Mouse (Mus musculus): ENCODE measurements around the gene Por. TPM values are rescaled to one million over a fixed set of nuclear protein-coding genes. Genes with fewer than 3 reads are reported as not detected.

Por gene
- polyA plus RNA-seq, 1 experiment from 2014 or later: 106 TPM

DNA sequence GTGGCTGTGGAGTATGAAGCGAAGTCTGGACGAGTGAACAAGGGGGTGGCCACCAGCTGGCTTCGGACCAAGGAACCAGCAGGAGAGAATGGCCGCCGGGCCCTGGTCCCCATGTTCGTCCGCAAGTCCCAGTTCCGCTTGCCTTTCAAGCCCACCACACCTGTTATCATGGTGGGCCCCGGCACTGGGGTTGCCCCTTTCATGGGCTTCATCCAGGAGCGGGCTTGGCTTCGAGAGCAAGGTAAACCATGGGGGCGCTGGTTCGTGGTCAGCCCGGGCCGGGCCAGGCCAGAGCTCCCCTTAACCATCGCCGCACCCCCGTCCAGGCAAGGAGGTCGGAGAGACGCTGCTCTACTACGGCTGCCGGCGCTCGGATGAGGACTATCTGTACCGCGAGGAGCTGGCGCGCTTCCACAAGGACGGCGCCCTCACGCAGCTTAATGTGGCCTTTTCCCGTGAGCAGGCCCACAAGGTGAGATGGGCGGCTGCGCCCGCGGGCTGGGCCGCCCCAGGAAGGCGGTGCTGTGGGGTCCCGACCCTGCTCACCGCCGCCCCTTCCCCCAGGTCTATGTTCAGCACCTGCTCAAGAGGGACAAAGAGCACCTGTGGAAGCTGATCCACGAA, 64.3 kb downstream of the Por start:
- no peak overlapping the region for H3K27ac ChIP-seq (replicated peaks)
- H3K9me3 ChIP-seq: no peaks in the 10 kb centered on the region
- no peak overlapping the region for H3K4me3 ChIP-seq
- no peak for ATAC-seq (ENCODE audit: low FRiP score, low read depth)
- H3K36me3 ChIP-seq: peaks cover 77% of the 10 kb centered on the region
- H3K4me1 ChIP-seq (replicated peaks): no peaks in the 10 kb centered on the region
- whole genome bisulfite sequencing: 96% methylated on average over 42 of the region's 42 CpGs
- no peak overlapping the region for H3K9ac ChIP-seq
- H3K27me3 ChIP-seq: no peaks in the 10 kb centered on the region
- H3K4me2 ChIP-seq: no peak overlapping the region

DNA sequence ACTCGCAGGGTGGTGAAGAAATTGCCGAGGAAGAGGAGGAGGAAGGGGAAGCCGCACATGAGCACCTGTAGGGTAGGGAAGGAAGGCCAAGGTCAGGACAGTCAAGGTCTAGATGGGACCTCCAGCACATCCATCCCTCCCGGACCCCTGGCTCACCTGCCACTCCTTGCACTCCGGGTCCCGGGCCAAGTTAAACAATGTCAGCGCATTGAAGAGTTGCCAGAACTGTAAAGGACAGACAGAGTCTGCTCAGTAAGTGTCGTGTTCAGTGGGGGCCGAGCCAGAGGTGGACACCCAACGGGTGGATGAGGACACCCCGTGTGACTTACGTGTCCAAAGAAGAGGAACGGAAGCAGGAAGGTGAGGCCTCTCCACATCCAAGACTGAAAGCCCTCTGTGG, 65.9 kb downstream of the Por start:
- peaks cover 66% of the 10 kb centered on the region for H3K36me3 ChIP-seq

DNA sequence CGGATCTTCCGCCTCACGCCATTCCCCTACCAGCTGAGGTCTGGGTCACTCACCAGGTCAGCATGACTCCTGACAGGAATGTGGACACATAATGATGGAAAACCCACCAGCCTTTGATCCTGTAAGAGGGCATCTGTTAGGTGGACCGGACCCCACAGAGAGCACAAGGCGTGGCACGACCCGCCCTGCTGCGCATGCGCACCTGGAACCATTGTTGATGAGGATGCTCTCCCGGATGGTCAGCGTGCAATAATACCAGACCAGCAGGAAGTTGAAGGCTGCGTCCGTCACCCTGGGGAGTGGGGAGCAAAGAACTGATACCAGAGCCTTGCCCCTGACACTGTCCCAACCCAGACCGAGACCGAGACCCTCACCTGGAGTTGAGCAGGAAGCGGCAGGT, 66.7 kb downstream of the Por start:
- H3K27me3 ChIP-seq: no peaks in the 10 kb centered on the region
- peaks cover 64% of the 10 kb centered on the region for H3K36me3 ChIP-seq
- H3K9ac ChIP-seq: no peak overlapping the region
- ATAC-seq (ENCODE audit: low FRiP score, low read depth): no peak
- H3K4me1 ChIP-seq (replicated peaks): no peaks in the 10 kb centered on the region
- no peak overlapping the region for H3K4me2 ChIP-seq
- WGBS: 92% methylated on average over 16 of the region's 16 CpGs
- no peaks in the 10 kb centered on the region for H3K9me3 ChIP-seq
- H3K27ac ChIP-seq (replicated peaks): no peak overlapping the region
- H3K4me3 ChIP-seq: no peak overlapping the region

More for the DNA sequence above, 65.9 kb downstream of the Por start:
- Histone ChIP-seq H3K27ac (replicated peaks) (no peak overlapping the region), H3K4me1 (replicated peaks) (no peaks in the 10 kb centered on the region), H3K9ac (no peak overlapping the region), H3K27me3 (no peaks in the 10 kb centered on the region), H3K4me3 (no peak overlapping the region), H3K4me2 (no peak overlapping the region), H3K9me3 (no peaks in the 10 kb centered on the region)
- 94% methylated on average over 13 of the region's 13 CpGs for WGBS
- no peak for ATAC-seq (ENCODE audit: low FRiP score, low read depth)

DNA sequence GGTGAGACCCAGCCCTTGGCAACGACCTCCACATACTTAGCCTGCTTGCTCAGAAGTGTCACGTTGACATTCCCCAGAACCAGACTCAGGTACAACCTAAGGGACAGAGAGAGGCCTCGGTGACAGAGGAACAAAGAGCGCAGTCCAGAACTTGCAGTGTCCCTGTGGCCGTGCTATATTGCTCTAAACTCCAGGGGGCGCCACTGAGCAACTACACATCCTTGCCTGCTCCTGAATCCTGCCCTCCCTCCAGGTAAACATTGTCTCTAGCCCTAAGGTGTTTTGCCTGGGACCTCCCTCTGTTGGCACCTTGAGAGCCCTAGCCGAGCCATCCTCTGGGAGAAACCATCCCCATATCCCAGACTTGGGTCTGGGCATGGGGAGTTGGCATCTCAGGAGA, 67.3 kb downstream of the Por start:
- H3K4me1 ChIP-seq (replicated peaks): 0 out of 2 replicates have a peak, but pooled peaks cover under 1% of the 10 kb centered on the region
- no peak overlapping the region for H3K4me3 ChIP-seq
- H3K9me3 ChIP-seq: no peaks in the 10 kb centered on the region
- H3K27me3 ChIP-seq: no peaks in the 10 kb centered on the region
- no peak overlapping the region for H3K4me2 ChIP-seq
- H3K9ac ChIP-seq: no peak overlapping the region
- H3K27ac ChIP-seq (replicated peaks): no peak overlapping the region
- ATAC-seq (ENCODE audit: low FRiP score, low read depth): no peak
- 84% methylated on average over 7 of the region's 7 CpGs for WGBS
- H3K36me3 ChIP-seq: peaks cover 58% of the 10 kb centered on the region

DNA sequence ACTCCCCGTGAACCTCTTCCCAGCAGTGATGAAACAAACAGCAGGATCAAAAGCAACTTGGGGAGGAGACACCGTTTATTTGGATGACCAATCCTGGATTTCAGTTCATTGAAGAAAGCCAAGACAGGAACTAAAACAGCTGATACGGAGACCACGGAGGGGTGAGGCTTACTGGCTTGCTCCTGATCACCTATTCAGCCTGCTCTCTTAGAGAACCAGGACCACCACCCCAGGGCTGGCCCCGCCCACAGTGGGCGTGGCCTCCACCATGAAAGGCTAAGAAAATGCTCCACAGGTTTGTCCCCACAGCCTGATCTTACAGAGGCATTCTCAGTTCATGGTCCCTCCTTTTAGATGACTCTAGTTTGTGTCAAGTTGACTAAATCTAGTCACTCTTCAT, 68.4 kb downstream of the Por start:
- ATAC-seq (ENCODE audit: low FRiP score, low read depth): no peak
- no peak overlapping the region for H3K4me2 ChIP-seq
- H3K4me1 ChIP-seq (replicated peaks): peaks cover 11% of the 10 kb centered on the region
- H3K9ac ChIP-seq: no peak overlapping the region
- no peaks in the 10 kb centered on the region for H3K9me3 ChIP-seq
- peaks cover 47% of the 10 kb centered on the region for H3K36me3 ChIP-seq
- H3K4me3 ChIP-seq: no peak overlapping the region
- 23% methylated on average over 6 of the region's 6 CpGs for WGBS
- H3K27ac ChIP-seq (replicated peaks): no peak overlapping the region
- no peaks in the 10 kb centered on the region for H3K27me3 ChIP-seq

DNA sequence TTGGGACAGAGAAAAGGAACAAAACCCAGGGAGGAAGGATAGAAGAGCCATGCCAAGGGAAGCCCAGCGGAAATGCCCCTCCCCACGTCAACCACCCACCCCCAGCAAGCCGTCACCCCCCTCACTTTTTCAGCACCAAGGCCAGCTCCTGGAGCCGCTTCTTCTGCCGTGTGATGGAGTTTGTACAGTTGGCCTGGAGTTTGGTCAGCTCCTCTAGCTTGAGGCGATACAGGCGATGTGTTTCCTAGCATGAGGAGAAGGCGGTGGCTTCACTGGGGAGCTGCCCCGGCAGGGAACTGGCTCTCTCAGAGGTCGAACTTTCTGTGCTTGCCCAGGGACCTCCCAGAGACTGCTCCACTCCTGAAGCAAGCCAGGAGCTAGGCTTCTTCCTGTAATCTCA, 72.3 kb downstream of the Por start:
- H3K4me2 ChIP-seq: no peak overlapping the region
- H3K9me3 ChIP-seq: no peaks in the 10 kb centered on the region
- no peak overlapping the region for H3K27ac ChIP-seq (replicated peaks)
- H3K4me3 ChIP-seq: no peak overlapping the region
- peaks cover 18% of the 10 kb centered on the region for H3K4me1 ChIP-seq (replicated peaks)
- no peaks in the 10 kb centered on the region for H3K27me3 ChIP-seq
- no peak for ATAC-seq (ENCODE audit: low FRiP score, low read depth)
- peaks cover 11% of the 10 kb centered on the region for H3K36me3 ChIP-seq
- WGBS: 71% methylated on average over 10 of the region's 10 CpGs
- no peak overlapping the region for H3K9ac ChIP-seq

DNA sequence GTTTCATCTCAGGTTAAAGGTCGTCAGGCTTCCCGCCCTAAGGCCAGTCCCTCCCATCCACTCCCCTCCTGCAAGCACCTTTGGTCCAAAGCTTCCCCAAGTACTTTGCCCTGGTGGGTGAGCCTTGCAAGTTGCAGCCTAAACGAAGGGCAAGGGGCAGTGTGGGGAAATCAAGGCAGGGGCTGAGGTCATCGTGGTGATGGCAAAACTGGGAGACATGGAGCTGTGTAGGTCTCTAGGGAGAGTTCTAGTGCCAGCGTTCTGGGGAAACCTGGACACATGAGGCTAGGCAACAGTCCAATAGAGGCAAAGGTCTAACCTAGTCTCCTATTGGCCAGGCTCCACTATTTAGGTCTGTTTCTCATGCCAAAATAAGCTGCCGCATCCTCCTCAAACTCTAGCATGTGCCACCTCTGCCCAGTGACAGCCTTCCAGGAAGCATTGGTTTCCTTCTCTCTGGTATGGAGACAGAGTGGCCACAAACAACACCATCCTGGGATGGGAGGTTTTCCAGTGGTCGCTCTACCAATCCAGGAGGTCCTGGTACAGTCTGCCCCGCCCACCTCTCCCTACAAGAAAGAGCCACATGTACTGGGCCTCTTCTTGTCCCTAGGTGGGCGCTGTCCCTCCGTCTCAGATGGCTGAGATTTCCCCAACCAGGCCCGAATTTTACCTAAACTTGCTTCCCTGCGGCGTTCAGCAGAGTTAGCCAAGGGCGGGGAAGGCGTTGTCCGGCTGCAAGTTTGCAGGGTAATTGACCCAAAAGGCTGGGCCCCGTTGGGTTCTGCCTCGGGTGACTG, 73.3 kb downstream of the Por start:
- H3K36me3 ChIP-seq: peaks cover 11% of the 10 kb centered on the region
- peak overlapping the region; percentile 59; the same call in 1 of the 2 replicates for H3K27ac ChIP-seq (replicated peaks)
- no peaks in the 10 kb centered on the region for H3K9me3 ChIP-seq
- H3K4me1 ChIP-seq (replicated peaks): peaks cover 18% of the 10 kb centered on the region
- H3K27me3 ChIP-seq: no peaks in the 10 kb centered on the region
- H3K4me2 ChIP-seq: peak overlapping the region; percentile 97
- 23% methylated on average over 18 of the region's 18 CpGs for WGBS
- peak; percentile 69; the same call in 1 of the 2 replicates for ATAC-seq (ENCODE audit: low FRiP score, low read depth)
- peak overlapping the region; percentile 73 for H3K4me3 ChIP-seq
- peak overlapping the region; percentile 78 for H3K9ac ChIP-seq

DNA sequence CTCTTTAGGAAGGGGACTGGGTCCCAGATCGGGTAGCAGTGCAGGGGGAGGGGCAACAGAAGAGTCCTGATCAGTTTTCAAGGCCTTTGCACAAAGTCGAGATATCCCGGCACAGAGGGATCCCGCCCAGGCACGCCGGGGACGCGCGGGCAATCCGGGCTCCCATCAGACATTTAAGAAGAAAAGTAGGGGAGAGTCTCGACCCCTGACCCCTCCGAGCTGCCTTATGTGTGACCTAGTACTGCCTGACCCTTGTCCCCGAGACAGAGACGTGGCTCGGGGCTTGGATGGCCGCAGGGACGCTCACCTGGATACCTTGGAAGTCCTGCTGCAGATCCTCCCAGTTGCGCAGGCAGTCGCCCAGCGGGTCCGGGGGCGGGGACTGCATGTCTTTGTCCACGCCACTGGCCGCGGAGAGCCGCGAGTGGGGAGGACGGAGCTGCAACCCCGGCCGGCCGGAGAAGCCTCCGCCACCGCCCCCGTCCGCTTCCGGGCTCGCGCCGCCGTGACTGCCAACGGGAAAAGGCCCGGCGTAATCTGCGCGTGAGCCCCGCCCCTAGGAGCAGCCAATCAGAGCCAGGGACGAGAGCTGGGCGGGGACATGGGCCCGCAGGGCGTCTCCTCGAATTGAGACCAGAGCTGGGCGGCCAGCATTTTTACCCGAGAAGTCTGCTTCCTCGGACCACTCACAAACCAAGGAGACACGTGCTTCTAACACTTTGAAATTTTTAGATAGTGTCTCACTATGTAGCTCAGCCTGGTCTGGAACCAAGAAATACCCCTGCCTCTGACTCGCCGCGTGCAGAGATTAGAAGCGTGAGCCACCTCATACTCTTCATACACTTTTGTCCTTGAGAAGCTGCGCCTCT, 74.1 kb downstream of the Por start, which contains the start of gene Tmem120a:
Gene Tmem120a, minus strand, starts transcription at position 708 of the 869 bp plus-strand sequence.
- Histone ChIP-seq H3K4me2 (peak within 1 kb of the TSS; percentile 97), H3K36me3 (peaks cover 11% of the 10 kb centered on the region), H3K4me3 (peak within 1 kb of the TSS; percentile 73), H3K27ac (replicated peaks) (peak within 1 kb of the TSS; percentile 59), H3K9ac (peak within 1 kb of the TSS; percentile 78), H3K9me3 (no peaks in the 10 kb centered on the region), H3K4me1 (replicated peaks) (peaks cover 18% of the 10 kb centered on the region), H3K27me3 (no peaks in the 10 kb centered on the region)
- ATAC-seq (ENCODE audit: low FRiP score, low read depth): peak; percentile 96
- under 1% methylated on average over 60 of the region's 60 CpGs for WGBS

DNA sequence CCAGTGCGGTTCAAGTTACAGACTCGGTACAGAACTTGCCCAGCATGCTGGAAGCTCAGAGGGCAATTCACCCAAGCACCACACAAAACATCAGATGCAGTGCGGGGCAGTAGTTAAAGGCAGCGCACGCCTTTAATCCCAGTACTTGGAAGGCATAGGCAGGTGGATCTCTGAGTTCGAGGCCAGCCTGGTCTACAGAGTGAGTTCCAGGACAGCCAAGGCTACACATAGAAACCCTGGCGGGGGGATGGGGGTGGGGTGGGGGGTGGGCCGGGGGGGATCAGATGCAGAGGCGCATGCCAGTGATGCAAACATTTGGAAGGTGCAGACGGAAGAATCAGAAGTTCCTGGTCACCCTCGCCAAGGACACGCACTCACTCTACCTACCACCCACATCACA, 74.9 kb downstream of the Por start:
- WGBS: 22% methylated on average over 12 of the region's 12 CpGs
- no peak overlapping the region for H3K27ac ChIP-seq (replicated peaks)
- H3K4me3 ChIP-seq: peak overlapping the region; percentile 73
- no peak for ATAC-seq (ENCODE audit: low FRiP score, low read depth)
- no peaks in the 10 kb centered on the region for H3K9me3 ChIP-seq
- peak overlapping the region; percentile 97 for H3K4me2 ChIP-seq
- peaks cover 11% of the 10 kb centered on the region for H3K36me3 ChIP-seq
- peaks cover 18% of the 10 kb centered on the region for H3K4me1 ChIP-seq (replicated peaks)
- no peak overlapping the region for H3K9ac ChIP-seq
- no peaks in the 10 kb centered on the region for H3K27me3 ChIP-seq

DNA sequence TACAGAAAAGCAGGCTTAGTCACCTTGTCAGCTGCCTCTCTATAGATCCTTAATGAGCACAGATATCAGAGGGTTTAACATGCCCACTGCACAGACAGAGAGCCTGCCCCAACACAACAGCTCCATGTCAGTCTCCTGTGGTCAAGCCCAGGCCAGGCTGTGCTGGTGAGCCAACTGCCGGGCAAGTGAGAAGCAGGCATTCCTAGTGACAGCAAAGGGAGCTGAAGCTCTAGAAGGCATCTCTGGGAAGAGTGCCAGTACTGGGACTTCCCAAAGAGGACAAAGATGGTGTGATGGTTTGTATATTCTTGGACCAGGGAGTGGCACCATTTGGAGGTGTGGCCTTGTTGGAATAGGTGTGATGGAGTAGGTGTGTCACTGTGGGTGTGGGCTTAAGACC, 81.2 kb downstream of the Por start:
- no peaks in the 10 kb centered on the region for H3K4me1 ChIP-seq (replicated peaks)
- no peak overlapping the region for H3K4me2 ChIP-seq
- ATAC-seq (ENCODE audit: low FRiP score, low read depth): no peak
- H3K27ac ChIP-seq (replicated peaks): no peak overlapping the region
- no peak overlapping the region for H3K4me3 ChIP-seq
- H3K36me3 ChIP-seq: no peaks in the 10 kb centered on the region
- H3K9me3 ChIP-seq: no peaks in the 10 kb centered on the region
- 73% methylated on average over 1 of the region's 1 CpGs for WGBS
- H3K9ac ChIP-seq: no peak overlapping the region
- no peaks in the 10 kb centered on the region for H3K27me3 ChIP-seq

DNA sequence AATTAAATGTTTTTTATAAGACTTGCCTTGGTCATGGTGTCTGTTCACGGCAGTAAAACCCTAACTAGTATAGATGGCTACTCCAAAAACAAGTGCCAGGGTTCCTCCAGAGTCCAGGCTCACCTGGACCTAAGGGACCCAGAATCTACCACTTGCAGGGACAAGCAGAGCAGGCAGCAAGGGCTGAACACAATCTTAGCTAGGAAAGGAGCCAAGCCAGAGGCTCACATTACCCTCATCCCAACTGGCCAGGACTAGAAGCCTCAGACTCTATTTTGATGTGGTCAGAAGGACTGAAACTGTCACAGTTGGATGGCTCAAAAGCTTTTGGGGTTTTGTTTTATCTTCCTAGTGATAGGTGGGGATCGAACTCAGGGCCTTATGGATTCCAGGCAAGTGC, 81.8 kb downstream of the Por start:
- no peaks in the 10 kb centered on the region for H3K4me1 ChIP-seq (replicated peaks)
- WGBS: 81% methylated on average over 2 of the region's 2 CpGs
- H3K27ac ChIP-seq (replicated peaks): no peak overlapping the region
- no peak for ATAC-seq (ENCODE audit: low FRiP score, low read depth)
- no peaks in the 10 kb centered on the region for H3K36me3 ChIP-seq
- H3K4me3 ChIP-seq: no peak overlapping the region
- no peak overlapping the region for H3K9ac ChIP-seq
- H3K4me2 ChIP-seq: no peak overlapping the region
- no peaks in the 10 kb centered on the region for H3K9me3 ChIP-seq
- H3K27me3 ChIP-seq: no peaks in the 10 kb centered on the region

DNA sequence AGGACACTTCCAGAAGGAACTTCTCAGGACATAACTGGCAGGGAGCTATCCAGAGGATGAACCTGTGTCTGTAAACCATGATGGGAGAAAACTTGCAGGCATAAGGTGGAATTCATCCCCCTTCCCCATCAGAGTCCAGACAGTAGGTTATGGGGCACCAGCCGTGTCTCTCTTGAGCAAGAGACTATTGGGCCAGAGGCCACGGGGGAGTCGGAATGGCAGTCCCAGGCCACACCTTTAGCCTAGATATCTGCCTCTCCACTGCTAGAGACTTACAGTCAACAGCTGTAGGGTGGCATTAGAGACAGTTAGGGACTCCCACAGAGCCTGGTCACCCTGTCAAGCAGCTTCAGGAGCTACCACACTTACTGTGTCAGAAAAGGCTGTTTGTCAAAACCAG, 92.0 kb downstream of the Por start:
- Histone ChIP-seq H3K9me3 (no peaks in the 10 kb centered on the region), H3K4me3 (no peak overlapping the region), H3K27ac (replicated peaks) (no peak overlapping the region), H3K4me1 (replicated peaks) (no peaks in the 10 kb centered on the region), H3K9ac (no peak overlapping the region), H3K27me3 (no peaks in the 10 kb centered on the region), H3K4me2 (no peak overlapping the region), H3K36me3 (no peaks in the 10 kb centered on the region)
- ATAC-seq (ENCODE audit: low FRiP score, low read depth): no peak
- 89% methylated on average over 3 of the region's 3 CpGs for WGBS
